Mouse (Mus musculus): ENCODE measurements around the gene Men1. TPM values are rescaled to one million over a fixed set of nuclear protein-coding genes. Genes with fewer than 3 reads are reported as not detected.
A peak's percentile ranks its signal among the peaks of the same experiment; 100 is the strongest.
"Not testable (repeated sequence)": the region's sequence is repeated elsewhere in the genome, so short reads cannot be mapped to it uniquely, and the experiment has no call there.

Gene Men1
- total RNA-seq, 2 experiments from 2014 or later = 6.2 to 6.9 TPM

DNA sequence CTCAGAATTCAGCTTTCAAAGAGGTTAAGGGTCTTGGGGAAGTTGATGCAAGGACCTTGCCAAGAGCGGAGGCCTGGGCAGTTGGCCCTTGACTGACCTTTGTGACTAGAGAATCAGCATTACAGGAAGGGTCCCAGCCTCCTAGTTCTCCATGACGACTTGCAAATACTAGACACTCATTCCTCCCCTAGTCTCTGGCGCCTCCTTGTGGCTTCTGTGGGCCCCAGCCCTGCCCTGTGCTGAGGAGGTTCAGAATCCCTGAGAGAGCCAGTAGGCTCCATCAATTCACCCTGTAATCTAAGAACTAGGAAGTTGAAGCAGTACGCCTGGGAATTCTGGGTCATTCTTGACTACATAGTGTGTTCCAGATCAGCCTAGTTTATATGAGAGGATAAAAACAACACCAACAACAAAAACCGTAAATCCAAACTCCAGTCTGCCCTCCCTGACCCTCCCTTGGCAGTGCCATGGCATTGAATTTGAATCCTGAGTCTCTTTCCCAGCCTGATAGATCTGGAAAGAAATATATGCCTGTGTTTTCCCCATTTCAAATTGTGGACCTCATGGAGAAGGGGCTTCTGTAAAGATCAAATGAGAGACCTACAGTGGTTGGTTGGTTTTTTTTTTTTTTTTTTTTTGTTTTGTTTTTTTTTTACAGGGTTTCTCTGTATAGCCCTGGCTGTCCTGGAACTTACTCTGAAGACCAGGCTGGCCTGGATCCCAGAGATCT lies 29.8 kb upstream of the Men1 start:
- peak; percentile 95 for DNase-seq (ENCODE audit: low spot score)

DNA sequence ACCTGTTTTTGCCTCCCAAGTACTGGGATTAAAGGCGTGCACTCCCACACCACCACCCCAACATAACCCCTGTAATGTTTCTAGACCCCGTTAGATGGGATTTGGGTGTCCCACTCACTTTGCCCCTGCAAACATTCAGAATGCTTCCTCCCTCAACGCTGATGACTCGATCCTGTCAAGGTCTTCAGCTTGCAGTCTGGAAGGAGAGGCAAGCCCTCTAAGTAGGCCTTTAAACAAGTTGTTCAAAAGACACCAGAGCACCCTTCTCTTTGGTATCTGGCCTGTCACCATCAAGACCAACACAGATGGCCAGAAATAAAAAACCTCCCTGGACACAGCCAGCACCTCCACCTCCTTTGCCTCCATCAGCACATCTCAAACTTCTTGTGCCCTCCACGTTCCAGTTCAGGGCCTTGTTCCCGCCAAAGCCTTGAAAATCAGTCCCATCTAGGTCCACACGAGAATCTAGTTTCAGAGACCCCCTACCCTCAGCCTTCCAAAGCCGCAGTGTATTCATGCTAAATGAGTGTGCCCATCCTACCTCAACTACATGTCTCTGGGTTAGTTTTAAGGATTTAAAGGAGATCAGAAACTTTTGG lies 29.2 kb upstream of the Men1 start:
- DNase-seq (ENCODE audit: low spot score) = no peak

DNA sequence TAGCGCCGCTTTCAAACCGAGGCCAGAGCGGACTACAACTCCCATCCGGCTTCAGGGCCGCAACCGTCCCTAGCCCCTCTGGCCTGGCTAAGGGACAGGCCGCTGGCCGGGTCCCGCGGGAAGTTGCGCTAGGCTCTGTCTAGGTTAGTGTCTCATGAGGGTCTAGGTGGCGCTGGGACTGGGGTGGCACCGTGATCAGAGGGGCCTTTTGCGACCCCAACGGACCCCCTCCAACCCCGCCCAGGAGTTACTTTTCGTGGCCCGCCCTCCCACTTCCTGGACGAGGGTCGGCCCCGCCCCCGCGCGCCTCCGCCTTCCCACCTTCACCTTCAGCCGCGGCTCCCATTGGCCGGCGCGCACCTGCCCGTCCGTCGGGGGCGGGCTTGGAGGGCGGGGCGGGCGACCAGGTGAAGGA lies 28.6 kb upstream of the Men1 start, which contains the start of gene Cdc42bpg:
Gene Cdc42bpg, plus strand, starts transcription at position 320 of the 415 bp plus-strand sequence.
- DNase-seq (ENCODE audit: low spot score) = peak; percentile 85

DNA sequence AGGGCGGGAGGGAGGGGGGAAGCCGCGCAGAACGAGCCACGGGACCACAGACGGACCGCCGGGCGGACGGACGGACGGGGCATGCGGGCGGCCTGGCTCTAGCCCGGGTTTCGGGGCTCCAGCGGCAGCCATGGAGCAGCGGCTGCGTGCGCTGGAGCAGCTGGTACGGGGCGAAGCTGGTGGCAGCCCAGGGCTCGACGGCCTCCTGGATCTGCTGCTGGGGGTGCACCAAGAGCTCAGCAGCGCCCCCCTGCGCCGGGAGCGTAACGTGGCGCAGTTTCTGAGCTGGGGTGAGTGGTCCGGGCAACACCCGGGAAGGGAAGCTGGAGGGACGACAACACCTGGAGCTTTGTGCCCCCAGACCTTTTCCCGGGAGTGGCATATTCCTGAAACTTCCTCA lies 28.2 kb upstream of the Men1 start:
- peak; percentile 70 for DNase-seq (ENCODE audit: low spot score)

DNA sequence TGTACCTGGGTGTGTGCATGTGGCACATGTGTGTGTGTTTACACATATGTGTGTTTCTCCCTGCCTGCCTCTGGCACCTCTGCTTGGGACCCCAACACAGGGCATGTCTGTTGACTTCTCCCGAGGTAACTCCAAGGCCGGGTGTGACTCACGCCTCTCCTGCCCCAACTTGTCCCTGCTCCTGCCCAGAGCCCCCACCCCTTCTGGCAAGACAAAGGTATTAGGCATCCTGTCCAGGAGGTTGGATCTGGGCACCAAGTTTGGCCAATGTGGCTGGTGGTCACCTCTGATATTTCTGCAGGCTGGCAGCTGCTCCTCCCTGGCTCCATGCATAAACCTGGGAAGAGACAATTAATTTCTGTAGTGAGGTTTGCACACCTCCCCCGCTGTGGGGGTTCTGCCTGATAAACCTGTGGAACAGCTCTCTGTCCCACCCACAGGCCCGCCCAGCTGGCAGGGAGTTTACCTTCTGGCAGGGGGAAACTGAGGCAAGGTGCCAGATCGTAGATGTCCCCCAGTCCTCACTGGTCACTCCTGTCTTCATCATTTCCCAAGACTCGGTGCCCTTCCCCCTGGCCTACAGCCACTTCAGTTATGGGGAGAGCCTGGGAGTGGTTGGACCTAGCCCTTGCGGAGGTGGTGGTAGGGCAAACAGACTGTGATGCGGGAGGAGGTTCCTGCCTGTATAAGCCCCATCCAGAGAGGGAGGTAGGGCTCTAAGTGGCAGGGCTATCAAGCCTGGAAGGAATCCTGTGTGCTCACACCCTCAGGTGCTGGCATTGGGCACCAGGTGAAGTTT lies 26.8 kb upstream of the Men1 start:
- DNase-seq (ENCODE audit: low spot score) = no peak

DNA sequence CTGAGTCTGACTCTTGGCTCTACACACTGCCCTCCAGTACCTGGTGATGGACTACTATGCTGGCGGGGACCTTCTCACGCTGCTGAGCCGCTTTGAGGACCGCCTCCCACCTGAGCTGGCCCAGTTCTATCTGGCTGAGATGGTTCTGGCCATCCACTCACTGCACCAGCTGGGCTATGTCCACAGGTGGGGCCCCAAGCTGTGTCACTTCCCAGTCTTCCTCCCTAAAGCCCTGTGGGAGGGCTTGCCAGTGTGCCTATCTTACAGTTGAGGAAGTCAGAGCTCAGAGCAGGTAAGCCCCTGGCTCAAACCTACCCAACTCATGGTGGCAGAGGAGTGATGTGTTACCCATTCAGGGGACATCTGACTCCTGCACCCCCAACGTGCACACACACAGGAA lies 24.6 kb upstream of the Men1 start:
- DNase-seq (ENCODE audit: low spot score) = no peak

DNA sequence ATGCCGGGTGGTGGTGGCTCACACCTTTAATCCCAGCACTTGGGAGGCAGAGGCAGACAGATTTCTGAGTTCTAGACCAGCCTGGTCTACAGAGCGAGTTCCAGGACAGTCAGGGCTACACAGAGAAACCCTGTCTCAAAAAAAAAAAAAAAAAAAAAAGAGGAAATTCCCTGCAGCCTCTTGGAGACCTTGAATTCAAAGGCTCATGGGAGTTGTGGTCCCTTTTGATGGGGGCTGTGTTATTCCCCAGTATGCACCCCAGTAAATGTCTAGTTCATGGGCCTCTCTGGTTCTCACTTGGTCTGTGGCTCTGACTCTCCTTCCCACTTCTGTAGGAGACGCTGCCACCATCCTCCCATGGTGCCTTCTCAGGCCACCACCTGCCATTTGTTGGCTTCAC lies 23.0 kb upstream of the Men1 start:
- not testable (repeated sequence) for DNase-seq (ENCODE audit: low spot score)

DNA sequence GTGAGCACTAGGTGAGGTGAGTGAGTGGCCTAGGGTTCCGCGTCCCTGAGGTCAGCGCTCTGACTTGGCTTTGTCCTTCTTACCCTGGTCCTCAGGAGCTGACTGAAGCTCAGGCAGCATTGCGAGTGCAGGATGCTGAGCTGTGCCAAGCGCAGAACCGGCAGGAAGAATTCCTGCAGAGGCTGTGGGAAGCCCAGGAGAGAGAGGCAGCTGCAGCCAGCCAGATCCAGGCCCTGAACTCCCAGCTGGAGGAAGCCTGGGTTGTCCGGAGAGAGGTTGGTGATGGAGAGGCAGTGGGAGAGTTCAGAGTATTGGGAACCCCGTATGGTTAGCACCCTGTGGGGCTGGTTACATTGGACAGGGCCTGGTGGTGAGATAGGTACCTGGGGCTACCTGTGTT lies 21.0 kb upstream of the Men1 start:
- no peak for DNase-seq (ENCODE audit: low spot score)

DNA sequence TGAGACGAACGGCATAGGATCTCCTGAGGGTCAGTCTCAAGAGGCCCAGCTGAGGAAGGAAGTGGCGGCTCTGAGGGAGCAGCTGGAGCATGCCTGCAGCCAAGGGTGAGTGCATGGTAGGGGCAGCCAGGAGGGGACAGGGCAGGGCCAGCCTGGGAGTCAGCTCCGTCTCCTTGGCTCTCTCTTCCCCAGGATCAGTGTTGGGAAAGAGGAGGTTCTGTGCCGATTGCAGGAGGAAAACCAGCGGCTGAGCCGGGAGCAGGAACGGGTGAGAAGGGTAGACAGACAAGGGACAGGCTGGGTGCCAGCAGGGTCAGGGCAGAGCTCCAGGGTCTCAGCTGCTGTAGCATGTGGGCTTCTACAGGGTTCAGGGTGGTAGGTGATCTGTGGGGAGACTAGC lies 20.3 kb upstream of the Men1 start:
- DNase-seq (ENCODE audit: low spot score) = no peak

DNA sequence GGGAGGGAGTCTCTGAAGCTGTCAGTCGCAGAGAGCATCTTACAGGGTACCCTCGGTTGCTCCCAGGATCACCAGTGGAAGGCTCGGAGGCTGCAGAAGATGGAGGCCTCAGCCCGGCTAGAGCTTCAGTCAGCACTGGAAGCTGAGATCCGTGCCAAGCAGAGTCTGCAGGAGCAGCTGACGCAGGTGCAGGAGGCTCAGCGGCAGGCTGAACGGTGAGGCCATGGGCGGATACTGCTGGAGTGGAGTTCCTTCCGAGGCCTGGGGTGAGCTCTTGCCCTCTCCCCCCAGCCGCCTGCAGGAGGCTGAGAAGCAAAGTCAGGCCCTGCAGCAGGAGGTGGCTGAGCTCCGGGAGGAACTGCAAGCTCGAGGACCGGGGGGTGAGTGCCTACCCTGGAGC lies 19.2 kb upstream of the Men1 start:
- no peak for DNase-seq (ENCODE audit: low spot score)

DNA sequence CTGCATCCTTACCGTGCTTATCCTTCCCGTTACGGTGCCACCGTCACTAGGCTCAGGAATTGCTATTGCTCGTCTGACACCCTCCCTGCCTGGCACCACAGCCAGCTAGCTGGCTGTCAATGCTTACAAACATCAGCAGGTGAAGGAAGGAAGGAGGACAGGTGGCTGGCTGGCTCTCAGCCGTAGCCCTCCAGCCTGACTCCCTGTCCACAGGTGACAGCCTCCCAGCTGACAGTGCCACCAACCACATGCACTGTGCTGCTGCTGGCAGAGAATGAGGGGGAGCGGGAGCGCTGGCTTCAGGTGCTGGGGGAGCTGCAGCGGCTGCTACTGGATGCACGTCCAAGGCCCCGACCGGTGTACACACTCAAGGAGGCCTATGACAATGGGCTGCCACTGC lies 16.6 kb upstream of the Men1 start:
- no peak for DNase-seq (ENCODE audit: low spot score)

DNA sequence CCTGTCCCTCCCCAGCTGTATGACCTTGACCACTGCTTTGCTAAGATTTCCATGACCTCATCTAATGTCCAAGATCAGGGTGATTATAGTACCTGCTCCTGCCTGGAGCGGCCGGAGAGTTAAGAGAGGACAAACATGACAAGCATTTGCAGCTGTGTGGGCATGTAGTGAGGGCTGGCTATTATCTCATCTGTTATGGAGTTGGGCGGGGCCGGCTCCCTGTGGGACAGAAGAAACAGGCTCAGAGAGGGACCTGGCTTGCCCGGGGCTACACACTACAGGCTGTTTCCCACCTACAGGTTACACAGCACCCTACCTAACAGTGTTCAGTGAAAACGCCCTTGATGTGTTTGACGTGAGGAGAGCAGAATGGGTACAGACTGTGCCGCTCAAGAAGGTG lies 13.4 kb upstream of the Men1 start:
- no peak for DNase-seq (ENCODE audit: low spot score)

DNA sequence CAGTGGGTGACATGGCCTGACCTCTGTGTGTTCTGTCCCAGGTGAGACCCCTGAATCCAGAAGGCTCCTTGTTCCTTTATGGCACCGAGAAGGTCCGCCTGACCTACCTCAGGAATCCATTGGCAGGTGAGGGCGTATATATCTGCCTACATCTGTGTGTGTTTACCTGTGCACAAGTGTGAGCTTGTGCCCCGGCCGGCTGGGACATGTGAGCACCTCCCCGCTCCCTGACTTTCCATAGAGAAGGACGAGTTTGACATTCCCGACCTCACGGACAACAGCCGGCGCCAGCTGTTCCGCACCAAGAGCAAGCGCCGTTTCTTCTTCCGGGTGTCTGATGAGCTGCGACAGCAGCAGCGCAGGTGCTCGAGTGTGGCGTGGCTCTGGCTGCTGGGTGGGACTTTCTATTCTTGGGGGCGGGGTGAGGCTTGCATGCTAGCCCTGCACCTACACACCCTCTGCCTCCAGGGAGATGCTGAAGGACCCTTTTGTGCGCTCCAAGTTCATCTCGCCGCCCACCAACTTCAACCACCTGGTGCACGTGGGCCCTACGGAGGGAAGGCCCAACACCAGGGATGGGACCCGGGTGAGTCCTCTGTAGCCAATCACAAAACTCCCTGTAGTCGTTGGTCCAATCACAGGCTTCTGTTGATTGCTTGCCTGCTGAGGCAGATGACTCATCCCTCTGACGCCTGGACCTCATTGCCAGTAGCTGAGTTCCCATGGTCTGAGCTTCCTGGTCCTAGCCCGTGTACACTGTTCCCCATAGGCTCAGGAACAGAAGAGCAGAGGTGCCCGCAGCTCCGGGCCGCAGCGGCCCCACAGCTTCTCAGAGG lies 12.8 kb upstream of the Men1 start:
- DNase-seq (ENCODE audit: low spot score) = no peak

DNA sequence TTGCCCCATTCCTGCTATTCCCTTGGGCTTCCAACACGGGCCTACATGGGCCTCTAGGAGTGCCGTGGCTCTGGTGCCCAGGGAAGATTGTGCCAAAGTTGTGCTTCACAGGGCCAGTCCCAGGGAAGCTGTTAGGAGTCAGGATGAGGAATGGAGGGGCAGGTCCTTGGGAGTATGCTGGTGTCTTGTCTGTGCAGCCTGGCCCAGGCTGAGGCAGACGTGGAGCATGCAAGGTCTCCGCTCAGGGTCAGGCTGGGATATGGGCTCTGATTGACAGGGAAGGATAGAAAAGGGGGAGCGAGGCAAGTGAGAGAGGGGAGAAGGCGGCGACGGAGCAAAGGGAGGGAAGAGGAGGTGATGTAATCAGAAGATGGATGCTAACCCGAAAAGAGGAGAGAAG lies 10.0 kb upstream of the Men1 start:
- no peak for DNase-seq (ENCODE audit: low spot score)

DNA sequence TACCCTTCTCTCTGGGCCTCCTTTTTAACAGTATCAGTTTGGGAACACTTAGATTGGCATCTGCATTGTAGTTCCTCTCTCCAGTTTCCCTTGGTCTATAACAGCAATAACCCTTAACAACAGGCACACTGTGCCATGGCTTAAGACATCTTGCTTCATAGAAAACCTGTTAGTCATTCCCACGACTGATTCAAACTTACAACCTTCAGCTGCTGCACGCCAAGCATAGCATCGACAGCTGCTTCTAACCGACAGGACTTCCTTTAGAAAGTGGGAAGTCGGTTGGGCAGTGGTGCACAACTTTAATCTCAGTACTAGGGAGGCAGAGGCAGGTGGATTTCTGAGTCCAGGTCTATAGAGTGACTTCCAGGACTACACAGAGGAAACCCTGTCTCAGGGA lies 3.6 kb upstream of the Men1 start:
- DNase-seq (ENCODE audit: low spot score) = no peak

DNA sequence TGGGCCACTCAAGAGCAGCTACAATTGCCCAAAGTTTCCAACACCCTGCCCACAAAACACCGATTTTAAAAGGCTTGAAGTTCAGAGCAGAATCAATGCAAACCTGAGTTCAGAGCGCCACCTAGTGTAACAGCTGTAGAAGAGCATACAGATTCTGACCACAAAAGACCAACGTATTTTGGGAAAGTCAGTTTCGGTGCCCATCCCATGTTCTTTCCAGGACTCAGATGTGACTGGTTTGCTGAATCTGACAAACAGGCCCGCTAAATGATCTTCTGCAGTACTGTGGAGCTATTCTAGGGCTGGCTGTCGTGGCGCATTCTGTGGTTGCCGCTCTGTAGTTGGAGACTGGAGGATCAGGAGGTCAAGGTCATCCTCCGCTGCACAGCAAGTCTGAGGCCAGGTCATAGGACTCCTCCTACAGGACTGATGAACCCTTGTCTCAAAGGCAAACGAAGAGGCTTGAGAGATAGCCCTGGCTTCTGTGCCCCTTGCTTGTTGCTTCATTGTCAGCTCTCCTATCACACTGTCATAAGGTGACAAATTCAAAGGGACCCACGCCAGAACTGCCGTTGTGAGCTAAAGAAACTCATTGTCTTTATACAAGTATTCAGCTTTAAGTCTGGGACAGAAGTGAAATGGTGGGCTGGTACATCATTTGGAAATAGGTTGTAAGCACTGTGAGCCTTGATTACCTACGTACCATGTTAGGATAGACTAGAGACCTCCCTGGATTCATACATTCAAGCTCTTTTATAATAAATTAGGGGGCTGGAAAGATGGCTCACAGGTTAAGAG lies 2.9 kb upstream of the Men1 start:
- DNase-seq (ENCODE audit: low spot score) = peak; percentile 74

DNA sequence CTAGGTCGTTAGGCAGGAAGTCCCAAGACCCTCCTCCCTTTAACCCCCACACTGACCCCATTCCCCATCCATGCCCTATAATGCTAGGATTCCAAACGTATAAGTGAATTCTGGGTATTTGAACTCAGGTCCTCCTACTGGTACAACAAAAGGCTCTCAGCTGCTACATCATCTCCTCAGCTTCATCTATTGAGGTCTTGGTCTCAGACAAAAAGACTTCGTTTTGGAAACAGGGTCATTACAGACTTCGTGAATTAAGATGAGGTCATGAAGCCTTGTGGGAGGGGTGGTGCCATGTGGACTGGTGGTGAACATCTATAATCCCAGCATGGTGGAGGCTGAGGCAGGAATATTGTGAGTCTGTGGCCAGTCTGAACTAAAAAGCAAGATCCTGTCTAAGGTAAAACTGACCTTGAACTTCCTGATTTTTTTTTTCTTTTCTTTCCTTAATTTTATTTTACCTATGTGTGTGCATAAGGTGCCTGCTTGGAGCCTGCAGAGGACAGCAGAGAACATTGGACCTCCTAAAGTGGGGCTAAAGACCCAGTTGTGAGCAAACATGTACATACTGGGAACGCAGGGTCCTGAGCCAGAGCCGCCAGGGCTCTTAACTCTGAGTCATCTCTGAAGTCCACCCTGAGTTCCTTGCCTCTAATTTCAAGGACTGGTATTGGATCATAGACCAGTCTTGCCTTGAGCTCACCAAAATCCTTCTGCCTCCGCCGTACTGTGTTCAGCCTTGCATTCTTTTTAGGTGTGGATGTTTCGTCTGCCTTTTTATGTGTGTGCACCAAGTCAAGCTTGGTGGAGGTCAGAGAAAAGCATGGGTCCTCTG lies 801 bp upstream of the Men1 start:
- DNase-seq (ENCODE audit: low spot score) = no peak

DNA sequence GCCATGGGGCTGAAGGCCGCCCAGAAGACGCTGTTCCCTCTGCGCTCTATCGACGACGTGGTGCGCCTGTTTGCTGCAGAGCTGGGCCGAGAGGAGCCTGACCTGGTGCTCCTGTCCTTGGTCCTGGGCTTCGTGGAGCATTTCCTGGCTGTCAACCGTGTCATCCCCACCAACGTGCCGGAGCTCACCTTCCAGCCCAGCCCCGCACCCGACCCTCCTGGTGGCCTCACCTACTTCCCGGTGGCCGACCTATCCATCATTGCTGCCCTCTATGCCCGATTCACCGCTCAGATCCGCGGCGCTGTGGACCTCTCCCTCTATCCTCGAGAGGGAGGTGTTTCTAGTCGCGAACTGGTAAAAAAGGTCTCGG lies 664 bp downstream of the Men1 start:
- no peak for DNase-seq (ENCODE audit: low spot score)

DNA sequence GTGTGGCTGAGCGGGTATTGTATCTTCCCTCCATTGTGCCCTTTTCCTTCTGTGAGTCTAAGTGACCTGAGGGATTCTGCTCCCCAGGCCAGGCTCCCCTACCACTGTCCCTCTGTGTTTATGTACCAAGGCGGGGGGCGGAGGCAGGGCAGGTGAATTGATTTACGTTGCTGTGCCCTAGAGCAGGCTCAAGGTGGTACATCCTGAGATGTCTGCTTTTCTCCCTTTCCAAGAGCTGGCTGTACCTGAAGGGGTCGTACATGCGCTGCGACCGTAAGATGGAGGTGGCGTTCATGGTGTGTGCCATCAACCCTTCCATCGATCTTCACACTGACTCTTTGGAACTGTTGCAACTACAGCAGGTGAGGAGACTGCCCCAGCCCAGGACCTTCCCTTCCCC lies 2.1 kb downstream of the Men1 start:
- DNase-seq (ENCODE audit: low spot score) = no peak

DNA sequence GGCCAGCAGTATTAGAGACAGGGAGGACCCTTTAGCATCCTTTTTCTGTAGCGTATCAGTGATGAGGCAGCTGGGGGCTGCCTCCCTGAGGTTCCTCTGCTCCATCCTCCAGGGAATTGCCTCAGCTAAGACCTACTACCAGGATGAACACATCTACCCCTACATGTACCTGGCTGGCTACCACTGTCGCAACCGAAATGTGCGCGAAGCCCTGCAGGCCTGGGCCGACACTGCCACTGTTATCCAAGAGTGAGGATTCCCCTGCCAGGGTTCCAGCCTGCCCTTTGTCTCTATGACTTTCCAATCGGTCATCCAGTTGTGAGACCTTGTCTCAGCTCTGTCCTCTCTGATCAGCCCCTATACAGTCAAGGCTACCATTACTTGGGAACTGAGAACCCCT lies 3.4 kb downstream of the Men1 start:
- no peak for DNase-seq (ENCODE audit: low spot score)
